Mouse (Mus musculus): Measurements from ENCODE around the gene Iqsec1. TPM values are rescaled to one million over a fixed set of nuclear protein-coding genes. Genes with fewer than 3 reads are reported as not detected.

The Iqsec1 gene
- polyA plus RNA-seq, 1 experiment from 2014 or later: 30.1 TPM

DNA sequence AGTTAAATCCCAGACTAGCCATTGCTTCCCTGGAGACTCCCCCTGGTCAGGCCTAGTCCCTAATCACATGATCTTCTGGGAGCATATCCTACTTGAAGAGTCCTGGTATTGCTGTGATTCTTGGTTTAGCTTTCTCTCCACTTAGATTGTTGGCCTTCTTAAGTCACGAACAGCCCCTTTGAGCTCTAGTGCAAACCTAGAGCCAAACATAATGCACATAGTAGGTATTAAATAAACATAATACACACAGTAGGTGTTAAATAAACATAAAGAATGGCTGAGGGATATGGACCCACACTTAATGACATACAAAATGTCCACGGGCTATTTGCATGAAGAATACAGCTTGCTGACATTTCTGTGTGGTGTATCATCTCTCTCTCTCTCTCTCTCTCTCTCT is 15.7 kb upstream of the Iqsec1 start:
- DNase-seq (ENCODE audit: low spot score) (no peak), ATAC-seq (ENCODE audit: low FRiP score) (no peak)
- Histone ChIP-seq H3K4me3 (replicated peaks; ENCODE audit: low read length) (no peak overlapping the region), H3K36me3 (replicated peaks; ENCODE audit: control insufficient read depth, insufficient read depth) (no peaks in the 10 kb centered on the region), H3K4me2 (replicated peaks) (no peak overlapping the region), H3K4me1 (replicated peaks; ENCODE audit: control insufficient read depth, insufficient read depth, low read length) (peaks cover 16% of the 10 kb centered on the region), H3K27ac (no peak overlapping the region), H3K27me3 (ENCODE audit: control insufficient read depth, insufficient read depth, low read length) (no peaks in the 10 kb centered on the region), H3K9me3 (ENCODE audit: control insufficient read depth, low read length) (no peaks in the 10 kb centered on the region), H3K9ac (no peak overlapping the region)
- 82% methylated on average over 2 of the region's 2 CpGs for WGBS

DNA sequence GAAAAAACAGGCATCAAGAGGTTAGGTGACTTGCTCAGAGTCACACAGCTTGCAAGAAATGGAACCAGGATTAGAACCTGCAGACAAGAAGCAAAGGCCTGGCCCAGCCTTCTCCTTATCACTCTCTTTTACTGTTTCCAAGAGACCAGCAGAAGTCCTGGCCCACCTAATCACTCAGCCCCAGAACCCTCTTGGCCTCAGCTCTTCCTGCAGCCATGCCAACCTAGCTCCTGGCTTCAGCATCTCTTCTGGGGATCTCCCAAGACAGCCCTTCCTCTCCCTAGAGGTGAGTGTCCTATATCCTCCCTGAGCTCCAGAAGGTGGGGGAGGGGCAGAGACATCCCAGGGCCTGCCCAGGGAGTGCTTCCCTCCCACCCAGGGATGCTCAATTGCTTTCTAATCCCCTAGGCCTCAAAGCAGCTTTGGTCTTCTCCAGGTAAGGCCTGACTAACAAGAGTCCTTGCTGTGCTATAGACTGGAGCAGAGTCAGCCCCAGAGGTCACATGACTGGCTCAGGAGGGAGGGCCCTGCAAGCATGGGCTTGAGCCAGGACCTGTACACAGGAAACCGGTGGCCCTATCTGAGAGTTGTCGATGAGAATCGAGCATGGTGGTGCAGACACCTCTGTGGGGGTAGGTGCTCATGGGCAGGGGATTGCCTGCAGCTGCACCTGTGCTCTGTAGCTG is 15.0 kb upstream of the Iqsec1 start:
- Histone ChIP-seq H3K4me2 (replicated peaks) (no peak overlapping the region), H3K27me3 (ENCODE audit: control insufficient read depth, insufficient read depth, low read length) (no peaks in the 10 kb centered on the region), H3K4me3 (replicated peaks; ENCODE audit: low read length) (no peak overlapping the region), H3K9me3 (ENCODE audit: control insufficient read depth, low read length) (no peaks in the 10 kb centered on the region), H3K36me3 (replicated peaks; ENCODE audit: control insufficient read depth, insufficient read depth) (no peaks in the 10 kb centered on the region), H3K4me1 (replicated peaks; ENCODE audit: control insufficient read depth, insufficient read depth, low read length) (peaks cover 16% of the 10 kb centered on the region), H3K9ac (no peak overlapping the region), H3K27ac (no peak overlapping the region)
- 40% methylated on average over 3 of the region's 3 CpGs for WGBS
- no peak for DNase-seq (ENCODE audit: low spot score)
- no peak for ATAC-seq (ENCODE audit: low FRiP score)

DNA sequence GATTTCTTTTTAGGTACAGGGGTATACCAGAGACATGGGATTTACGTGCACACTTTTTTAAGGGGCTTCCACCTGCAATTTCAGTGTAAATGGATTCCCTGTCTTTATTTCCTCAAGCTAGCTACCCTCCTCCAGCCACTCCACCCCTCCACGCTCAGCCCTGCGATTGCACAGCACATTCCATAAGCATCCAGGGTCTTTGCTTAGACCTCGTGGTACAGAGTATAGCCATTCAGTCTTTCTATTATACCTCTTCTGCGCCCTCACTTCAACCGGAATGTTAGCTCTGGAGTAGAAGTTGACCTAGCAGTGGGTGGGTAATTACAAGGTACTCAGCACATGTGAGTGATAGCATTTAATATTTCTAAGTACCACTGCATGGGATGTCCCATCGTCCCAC is 13.1 kb upstream of the Iqsec1 start:
- peak overlapping the region; percentile 23 for H3K4me2 ChIP-seq (replicated peaks)
- WGBS: 40% methylated on average over 7 of the region's 7 CpGs

DNA sequence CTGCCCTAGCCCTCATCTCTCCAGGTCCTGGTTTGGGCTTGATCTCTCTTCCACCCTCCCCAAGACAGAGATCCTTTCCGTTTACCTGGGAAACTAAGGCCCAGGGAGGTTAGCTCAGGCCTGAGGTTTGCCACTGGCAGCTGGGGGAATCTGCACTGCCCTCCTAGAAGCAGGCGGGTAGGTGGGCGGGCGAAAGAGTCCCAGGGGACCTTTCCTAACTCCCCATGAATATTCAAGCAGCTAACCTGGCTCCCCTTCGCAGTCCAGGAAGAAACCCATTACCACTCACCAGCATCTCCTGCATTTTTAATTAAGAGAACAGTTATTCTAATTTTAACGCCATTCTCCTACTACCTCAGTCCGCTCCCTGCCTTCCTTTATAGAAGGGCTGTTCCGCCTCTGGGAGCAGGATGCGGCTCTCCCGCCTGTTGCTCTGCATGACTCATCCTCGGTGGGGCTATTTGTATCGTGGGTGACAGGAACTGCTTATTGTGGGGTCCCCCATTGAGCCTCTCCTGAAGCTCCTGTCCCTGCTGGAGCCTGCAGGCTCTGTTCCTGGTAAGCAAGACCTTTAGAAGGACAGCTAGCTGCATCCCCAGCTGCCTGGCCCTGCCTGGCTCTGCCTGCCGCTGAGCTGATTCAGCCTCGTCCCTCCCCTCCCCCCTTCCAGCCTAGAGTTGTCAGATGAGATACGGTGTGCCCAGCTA is 12.5 kb upstream of the Iqsec1 start:
- DNase-seq (ENCODE audit: low spot score) (peak; percentile 47), ATAC-seq (ENCODE audit: low FRiP score) (peak; percentile 68)
- Histone ChIP-seq H3K27ac (peak overlapping the region; percentile 43; the same call in 1 of the 2 replicates), H3K36me3 (replicated peaks; ENCODE audit: control insufficient read depth, insufficient read depth) (no peaks in the 10 kb centered on the region), H3K4me3 (replicated peaks; ENCODE audit: low read length) (no peak overlapping the region), H3K9me3 (ENCODE audit: control insufficient read depth, low read length) (no peaks in the 10 kb centered on the region), H3K4me2 (replicated peaks) (peak overlapping the region; percentile 23), H3K27me3 (ENCODE audit: control insufficient read depth, insufficient read depth, low read length) (no peaks in the 10 kb centered on the region), H3K9ac (peak overlapping the region; percentile 7; the same call in 1 of the 2 replicates), H3K4me1 (replicated peaks; ENCODE audit: control insufficient read depth, insufficient read depth, low read length) (peaks cover 16% of the 10 kb centered on the region)
- WGBS: 6% methylated on average over 15 of the region's 15 CpGs

More for the DNA sequence above, 13.1 kb upstream of the Iqsec1 start:
- ATAC-seq (ENCODE audit: low FRiP score): no peak
- DNase-seq (ENCODE audit: low spot score): no peak
- H3K4me3 ChIP-seq (replicated peaks; ENCODE audit: low read length): no peak overlapping the region
- H3K36me3 ChIP-seq (replicated peaks; ENCODE audit: control insufficient read depth, insufficient read depth): no peaks in the 10 kb centered on the region
- H3K27me3 ChIP-seq (ENCODE audit: control insufficient read depth, insufficient read depth, low read length): no peaks in the 10 kb centered on the region
- no peaks in the 10 kb centered on the region for H3K9me3 ChIP-seq (ENCODE audit: control insufficient read depth, low read length)
- no peak overlapping the region for H3K9ac ChIP-seq
- H3K4me1 ChIP-seq (replicated peaks; ENCODE audit: control insufficient read depth, insufficient read depth, low read length): peaks cover 16% of the 10 kb centered on the region
- peak overlapping the region; percentile 35; the same call in 1 of the 2 replicates for H3K27ac ChIP-seq

DNA sequence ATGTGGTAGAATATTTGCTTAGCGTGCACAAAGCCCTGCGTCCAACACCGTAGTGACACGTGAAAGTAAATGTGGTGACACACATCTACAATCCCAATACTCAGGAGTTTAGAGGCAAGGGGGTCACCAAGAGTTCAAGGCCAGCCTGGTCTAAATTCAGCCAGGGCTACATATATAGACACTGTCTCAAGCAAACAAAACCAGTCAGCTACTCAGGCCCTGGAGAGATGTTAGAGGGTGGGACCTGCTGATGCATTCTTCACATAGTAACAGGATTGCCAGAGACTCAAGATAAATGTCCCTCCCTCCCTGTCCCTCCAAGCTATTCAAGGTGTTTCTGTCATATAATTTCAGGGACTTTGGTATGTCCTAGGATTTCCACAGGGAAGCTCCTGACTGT is 10.7 kb upstream of the Iqsec1 start:
- Histone ChIP-seq H3K27me3 (ENCODE audit: control insufficient read depth, insufficient read depth, low read length) (no peaks in the 10 kb centered on the region), H3K9ac (no peak overlapping the region), H3K4me1 (replicated peaks; ENCODE audit: control insufficient read depth, insufficient read depth, low read length) (peaks cover 16% of the 10 kb centered on the region), H3K4me3 (replicated peaks; ENCODE audit: low read length) (no peak overlapping the region), H3K4me2 (replicated peaks) (no peak overlapping the region), H3K27ac (no peak overlapping the region), H3K9me3 (ENCODE audit: control insufficient read depth, low read length) (no peaks in the 10 kb centered on the region), H3K36me3 (replicated peaks; ENCODE audit: control insufficient read depth, insufficient read depth) (no peaks in the 10 kb centered on the region)
- DNase-seq (ENCODE audit: low spot score): no peak
- 95% methylated on average over 4 of the region's 4 CpGs for WGBS
- no peak for ATAC-seq (ENCODE audit: low FRiP score)

DNA sequence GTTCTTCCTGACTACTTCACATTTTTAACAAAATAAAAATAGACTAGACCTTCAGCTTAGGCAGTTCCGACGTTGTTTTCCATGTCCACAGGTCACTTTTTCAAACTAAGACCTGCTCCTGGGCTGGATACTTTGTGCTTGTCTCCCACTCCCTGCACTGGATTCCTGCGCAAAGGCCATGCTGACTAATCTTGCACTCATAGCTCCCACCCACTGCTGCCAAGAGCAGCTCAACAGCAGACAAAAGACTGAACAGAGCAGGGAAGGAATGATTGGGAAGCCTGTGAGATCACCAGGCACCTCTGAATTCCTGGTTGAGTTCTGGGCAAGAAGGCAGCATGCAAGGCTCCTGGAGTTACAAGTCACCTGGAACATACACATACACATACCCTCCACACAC is 8.5 kb upstream of the Iqsec1 start:
- Histone ChIP-seq H3K9me3 (ENCODE audit: control insufficient read depth, low read length) (no peaks in the 10 kb centered on the region), H3K4me3 (replicated peaks; ENCODE audit: low read length) (no peak overlapping the region), H3K27me3 (ENCODE audit: control insufficient read depth, insufficient read depth, low read length) (no peaks in the 10 kb centered on the region), H3K4me2 (replicated peaks) (no peak overlapping the region), H3K27ac (no peak overlapping the region), H3K4me1 (replicated peaks; ENCODE audit: control insufficient read depth, insufficient read depth, low read length) (peaks cover 16% of the 10 kb centered on the region), H3K9ac (no peak overlapping the region), H3K36me3 (replicated peaks; ENCODE audit: control insufficient read depth, insufficient read depth) (no peaks in the 10 kb centered on the region)
- ATAC-seq (ENCODE audit: low FRiP score) (no peak), DNase-seq (ENCODE audit: low spot score) (no peak)
- 95% methylated on average over 3 of the region's 3 CpGs for WGBS

DNA sequence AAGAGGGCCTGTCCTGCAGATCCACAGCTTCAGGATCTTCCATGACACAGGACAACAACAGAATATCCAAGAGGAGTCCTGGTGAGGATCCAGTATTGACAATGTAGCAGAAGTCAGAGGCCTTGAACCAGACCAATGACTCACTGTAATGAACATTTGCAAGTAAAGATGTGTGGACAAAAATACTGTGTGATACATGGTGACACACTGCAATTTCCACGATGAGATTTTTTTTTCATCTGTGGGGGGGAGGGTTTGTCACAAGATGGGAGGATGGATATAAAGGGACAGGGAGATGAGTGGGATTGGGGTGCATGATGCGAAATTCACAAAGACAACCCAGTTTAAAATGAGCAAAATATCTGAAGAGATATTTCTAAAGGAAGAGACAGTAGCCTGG is 7.7 kb upstream of the Iqsec1 start:
- H3K4me1 ChIP-seq (replicated peaks; ENCODE audit: control insufficient read depth, insufficient read depth, low read length): peaks cover 8% of the 10 kb centered on the region
- no peak overlapping the region for H3K27ac ChIP-seq
- H3K4me3 ChIP-seq (replicated peaks; ENCODE audit: low read length): no peak overlapping the region
- ATAC-seq (ENCODE audit: low FRiP score) (no peak), DNase-seq (ENCODE audit: low spot score) (no peak)
- no peak overlapping the region for H3K9ac ChIP-seq
- no peaks in the 10 kb centered on the region for H3K9me3 ChIP-seq (ENCODE audit: control insufficient read depth, low read length)
- 92% methylated on average over 2 of the region's 2 CpGs for WGBS
- no peaks in the 10 kb centered on the region for H3K27me3 ChIP-seq (ENCODE audit: control insufficient read depth, insufficient read depth, low read length)
- no peak overlapping the region for H3K4me2 ChIP-seq (replicated peaks)
- H3K36me3 ChIP-seq (replicated peaks; ENCODE audit: control insufficient read depth, insufficient read depth): no peaks in the 10 kb centered on the region

DNA sequence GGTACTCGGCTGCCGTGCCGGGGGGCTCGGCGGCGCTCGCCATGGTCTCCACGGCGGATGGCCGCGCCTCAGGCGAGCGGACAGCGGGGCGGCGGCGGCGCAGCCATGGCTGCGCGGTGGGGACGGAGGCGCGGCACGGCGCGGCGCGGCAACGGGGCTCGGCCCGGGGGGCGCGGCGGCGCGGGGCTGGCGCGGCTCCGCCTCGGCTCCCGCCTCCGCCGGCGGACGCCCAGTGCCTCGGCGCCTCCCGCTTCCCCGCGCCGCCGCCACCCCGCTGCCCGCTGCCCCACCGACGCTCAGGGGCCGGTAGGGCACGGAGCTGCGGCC is 223 bp downstream of the Iqsec1 start:
- DNase-seq (ENCODE audit: low spot score) (no peak), ATAC-seq (ENCODE audit: low FRiP score) (peak; percentile 31)
- WGBS: 0% methylated on average over 49 of the region's 59 CpGs
- peak overlapping the region; percentile 61 for H3K27ac ChIP-seq
- peak overlapping the region; percentile 99 for H3K4me2 ChIP-seq (replicated peaks)
- no peaks in the 10 kb centered on the region for H3K36me3 ChIP-seq (replicated peaks; ENCODE audit: control insufficient read depth, insufficient read depth)
- H3K9ac ChIP-seq: peak overlapping the region; percentile 80
- peak overlapping the region; percentile 75 for H3K4me3 ChIP-seq (replicated peaks; ENCODE audit: low read length)
- H3K4me1 ChIP-seq (replicated peaks; ENCODE audit: control insufficient read depth, insufficient read depth, low read length): peaks cover 18% of the 10 kb centered on the region
- H3K27me3 ChIP-seq (ENCODE audit: control insufficient read depth, insufficient read depth, low read length): no peaks in the 10 kb centered on the region
- H3K9me3 ChIP-seq (ENCODE audit: control insufficient read depth, low read length): peaks cover 15% of the 10 kb centered on the region

DNA sequence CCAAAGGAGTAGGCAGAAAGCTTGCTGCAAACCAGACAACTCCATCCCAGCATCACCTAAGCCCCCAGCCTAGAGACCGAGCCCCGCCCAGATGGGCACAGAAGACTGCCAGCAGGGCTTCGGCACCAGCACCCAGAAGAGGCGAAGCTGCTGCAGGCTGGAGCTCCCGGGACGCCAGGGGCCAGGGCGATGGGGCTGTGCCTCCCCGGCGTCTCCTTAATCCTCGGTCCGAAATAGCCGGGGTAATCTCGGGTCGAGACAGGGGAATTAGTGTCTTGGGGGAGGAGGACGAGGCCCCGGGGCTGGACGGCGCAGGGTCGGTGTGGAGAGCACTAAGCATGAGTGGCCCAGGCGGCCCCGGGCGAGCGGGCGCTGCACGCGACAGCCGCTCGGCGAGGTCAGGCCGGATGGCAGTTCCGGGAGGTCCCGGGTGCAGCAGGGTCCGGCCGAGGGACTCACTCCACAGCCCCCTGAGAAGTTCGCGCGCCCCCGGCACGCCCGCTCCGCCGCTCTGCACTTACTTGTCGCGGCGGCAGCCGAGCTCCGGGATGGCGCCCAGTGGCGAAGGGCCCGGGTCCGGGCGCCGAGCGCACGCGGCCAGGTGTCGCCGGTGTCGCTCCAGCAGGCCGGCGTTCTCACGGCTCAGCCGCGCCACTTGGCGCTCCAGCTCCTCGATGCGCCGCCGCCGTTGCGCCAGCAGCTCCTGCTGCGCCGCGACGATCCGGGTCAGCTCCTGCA is 755 bp downstream of the Iqsec1 start:
- H3K4me1 ChIP-seq (replicated peaks; ENCODE audit: control insufficient read depth, insufficient read depth, low read length): peaks cover 18% of the 10 kb centered on the region
- under 1% methylated on average over 75 of the region's 76 CpGs for WGBS
- H3K4me3 ChIP-seq (replicated peaks; ENCODE audit: low read length): peak overlapping the region; percentile 75

More for the DNA sequence above, 755 bp downstream of the Iqsec1 start:
- peak; percentile 16 for ATAC-seq (ENCODE audit: low FRiP score)
- H3K4me2 ChIP-seq (replicated peaks): peak overlapping the region; percentile 99
- H3K9me3 ChIP-seq (ENCODE audit: control insufficient read depth, low read length): peaks cover 15% of the 10 kb centered on the region
- H3K27ac ChIP-seq: peak overlapping the region; percentile 61
- H3K9ac ChIP-seq: peak overlapping the region; percentile 80
- DNase-seq (ENCODE audit: low spot score): peak; percentile 55
- no peaks in the 10 kb centered on the region for H3K36me3 ChIP-seq (replicated peaks; ENCODE audit: control insufficient read depth, insufficient read depth)
- no peaks in the 10 kb centered on the region for H3K27me3 ChIP-seq (ENCODE audit: control insufficient read depth, insufficient read depth, low read length)
